ENCODE assay signal across 8 mouse cellular contexts in the genomic region with DNA sequence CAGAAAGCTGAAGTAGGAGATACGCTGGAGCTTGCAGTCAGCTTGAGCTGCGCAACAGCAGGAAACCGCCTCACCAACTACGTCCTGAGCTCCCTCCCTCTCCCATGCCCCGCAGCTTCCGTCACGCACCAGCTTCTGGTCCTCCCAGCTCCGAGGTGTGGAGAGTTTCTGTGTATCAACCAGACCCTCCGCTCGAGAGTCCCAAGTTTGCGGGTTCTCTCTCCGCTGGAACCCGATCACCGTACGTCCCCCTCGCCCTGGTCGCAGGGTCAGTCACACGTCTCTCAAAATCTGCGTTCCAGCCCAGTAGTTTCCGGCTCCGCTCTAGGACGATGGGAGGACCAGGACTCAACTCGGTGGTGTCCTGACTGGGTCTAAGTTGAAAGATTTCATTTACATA. TPM values are rescaled to one million over a fixed set of nuclear protein-coding genes. Genes with fewer than 3 reads are reported as not detected.
DNase-seq lines count a peak whose midpoint lies in the region; ATAC-seq and TF ChIP-seq lines count a peak whose summit lies in the region.

A gene (minus strand): TSS at position 282 of the 400 bp plus-strand sequence.

- peak within 1 kb of the TSS; percentile 55 for H3K27ac ChIP-seq in bone marrow macrophage, adult 2 months (ENCODE audit: insufficient read depth, low read depth, low read length)
- H3K27ac ChIP-seq in embryonic fibroblast, embryonic 13.5 days (ENCODE audit: insufficient read depth, low read length): peak within 1 kb of the TSS; percentile 48
- peak within 1 kb of the TSS; percentile 79 for H3K27ac ChIP-seq in heart, embryonic 13.5 days (replicated peaks)
- peak within 1 kb of the TSS; percentile 57 for H3K27ac ChIP-seq in liver, embryonic 12.5 days
- H3K27ac ChIP-seq in stomach, embryonic 15.5 days: peak within 1 kb of the TSS; percentile 85

- peak within 1 kb of the TSS; percentile 84 for H3K9ac ChIP-seq in heart, embryonic 13.5 days
- H3K9ac ChIP-seq in liver, embryonic 12.5 days: peak within 1 kb of the TSS; percentile 70
- peak within 1 kb of the TSS; percentile 55 for H3K9ac ChIP-seq in stomach, embryonic 15.5 days

- ATAC-seq in heart, embryonic 13.5 days (ENCODE audit: extremely low read depth, insufficient number of reproducible peaks, low FRiP score, low TSS enrichment): peak; percentile 54; the same call in 1 of the 2 replicates
- peak; percentile 79 for ATAC-seq in liver, embryonic 12.5 days
- peak; percentile 85; the same call in 1 of the 2 replicates for ATAC-seq in stomach, embryonic 15.5 days (ENCODE audit: insufficient read depth, low FRiP score, low read depth)

- DNase-seq in B cell, adult 2 months: peak; percentile 86 to 87
- DNase-seq in kidney, postnatal 10 days: peak; percentile 88
- peak; percentile 78 to 82 for DNase-seq in natural killer cell, adult 2 months (ENCODE audit: low spot score in 2 of 2)

- under 1% methylated on average over 23 of the region's 23 CpGs for whole genome bisulfite sequencing in heart, embryonic 13.5 days
- under 1% methylated on average over 23 of the region's 23 CpGs for WGBS in liver, embryonic 12.5 days (ENCODE audit: insufficient replicate concordance)
- WGBS in stomach, embryonic 15.5 days: under 1% methylated on average over 23 of the region's 23 CpGs

- H3K4me3 ChIP-seq in bone marrow macrophage, adult 2 months (ENCODE audit: insufficient read depth, low read length): peak within 1 kb of the TSS; percentile 67
- peak within 1 kb of the TSS; percentile 79 for H3K4me3 ChIP-seq in embryonic fibroblast, embryonic 13.5 days (ENCODE audit: insufficient read depth, low read length)
- H3K4me3 ChIP-seq in heart, embryonic 13.5 days: peak within 1 kb of the TSS; percentile 72
- H3K4me3 ChIP-seq in liver, embryonic 12.5 days: peak within 1 kb of the TSS; percentile 68
- peak within 1 kb of the TSS; percentile 74 for H3K4me3 ChIP-seq in stomach, embryonic 15.5 days (replicated peaks)

- peaks cover 7% of the 10 kb centered on the region; the same call in 1 of the 2 replicates for H3K4me1 ChIP-seq in bone marrow macrophage, adult 2 months (ENCODE audit: control insufficient read depth, insufficient read depth, low read length)
- H3K4me1 ChIP-seq in embryonic fibroblast, embryonic 13.5 days (ENCODE audit: control insufficient read depth, insufficient read depth, low read length): no peaks in the 10 kb centered on the region
- peaks cover 34% of the 10 kb centered on the region for H3K4me1 ChIP-seq in heart, embryonic 13.5 days
- peaks cover 19% of the 10 kb centered on the region for H3K4me1 ChIP-seq in liver, embryonic 12.5 days
- peaks cover 6% of the 10 kb centered on the region; the same call in 1 of the 2 replicates for H3K4me1 ChIP-seq in stomach, embryonic 15.5 days

- H3K36me3 ChIP-seq in heart, embryonic 13.5 days: peaks cover 20% of the 10 kb centered on the region
- peaks cover 16% of the 10 kb centered on the region for H3K36me3 ChIP-seq in liver, embryonic 12.5 days
- H3K36me3 ChIP-seq in stomach, embryonic 15.5 days: no peaks in the 10 kb centered on the region

- H3K27me3 ChIP-seq in heart, embryonic 13.5 days (replicated peaks): no peaks in the 10 kb centered on the region
- H3K27me3 ChIP-seq in liver, embryonic 12.5 days (replicated peaks): peaks cover 22% of the 10 kb centered on the region
- no peaks in the 10 kb centered on the region for H3K27me3 ChIP-seq in stomach, embryonic 15.5 days (replicated peaks)

- TF ChIP-seq CTCF in bone marrow macrophage, adult 2 months (IDR thresholded peaks at IDR 0.05; ENCODE audit: low read depth, low read length): no peak
- TF ChIP-seq CTCF in embryonic fibroblast, embryonic 13.5 days (IDR thresholded peaks at IDR 0.05; ENCODE audit: borderline replicate concordance, insufficient read depth, low read length): no peak

- H3K9me3 ChIP-seq in heart, embryonic 13.5 days: no peaks in the 10 kb centered on the region
- no peaks in the 10 kb centered on the region for H3K9me3 ChIP-seq in liver, embryonic 12.5 days (replicated peaks)
- no peaks in the 10 kb centered on the region for H3K9me3 ChIP-seq in stomach, embryonic 15.5 days

- no peak for TF ChIP-seq POLR2A in bone marrow macrophage, adult 2 months (IDR thresholded peaks at IDR 0.05; ENCODE audit: borderline replicate concordance, low read depth, low read length)
- TF ChIP-seq POLR2A in embryonic fibroblast, embryonic 13.5 days (IDR thresholded peaks at IDR 0.05; ENCODE audit: low read depth, low read length): peak; percentile 85

- peak within 1 kb of the TSS; percentile 85 for H3K4me2 ChIP-seq in heart, embryonic 13.5 days
- H3K4me2 ChIP-seq in liver, embryonic 12.5 days: peak within 1 kb of the TSS; percentile 68
- H3K4me2 ChIP-seq in stomach, embryonic 15.5 days: peak within 1 kb of the TSS; percentile 48

RNA-seq across cellular contexts. Expression of the gene that starts here (rescaled TPM):
- polyA plus RNA-seq in bone marrow macrophage, adult 2 months (2012; ENCODE audit: insufficient read depth, insufficient read length, missing spikeins): 44.4 and 50.9 TPM in 2 replicates
- polyA plus RNA-seq in embryonic fibroblast, embryonic 13.5 days (2011; ENCODE audit: insufficient read length, low read depth, missing spikeins): 28.1 and 38.0 TPM in 2 replicates
- polyA plus RNA-seq in heart, embryonic 13.5 days (2015; fragmentation: Nextera tagmentation; extraction: Ambion mirVana): 28.0 and 29.7 TPM in 2 replicates
- 9.1 and 10.4 TPM in 2 replicates for polyA plus RNA-seq in liver, embryonic 12.5 days (2016; fragmentation: Nextera tagmentation; extraction: Ambion mirVana)
- 33.0 and 36.3 TPM in 2 replicates for polyA plus RNA-seq in stomach, embryonic 15.5 days (2015; fragmentation: Nextera tagmentation; extraction: Ambion mirVana)

Comparison
In these comparisons a context has a peak if more than half of its experiments do, and no peak if none do; other contexts are left out.
1. Peak in every context shown above with its lines: DNase-seq, ATAC-seq, H3K4me3 ChIP-seq and H3K27ac ChIP-seq.